8 mouse cellular contexts compared by ENCODE assay signal in genomic region chrX:107815502-107816217, GRCm38 (mm10). TPM values are rescaled to one million over a fixed set of nuclear protein-coding genes. Genes with fewer than 3 reads are reported as not detected.
DNase-seq lines count a peak whose midpoint lies in the region; ATAC-seq and TF ChIP-seq lines count a peak whose summit lies in the region.

No protein-coding gene starts in this region.

- DNase-seq in testis, postnatal 10 days (ENCODE audit: low spot score), result no peak
- peak; percentile 37 to 53 for DNase-seq in cerebellum, postnatal 36 days
- DNase-seq in gastrocnemius, postnatal 14 days, result peak; percentile 3
- DNase-seq in limb, embryonic 14.5 days (ENCODE audit: low spot score), result peak; percentile 19

- peak overlapping the region; percentile 62 for H3K4me2 ChIP-seq in intestine, postnatal 0 days (replicated peaks; ENCODE audit: low read depth)
- peak overlapping the region; percentile 57 for H3K4me2 ChIP-seq in limb, embryonic 14.5 days (replicated peaks; ENCODE audit: low read depth, low read length, severe bottlenecking)
- peak overlapping the region; percentile 52 for H3K4me2 ChIP-seq in midbrain, embryonic 16.5 days (ENCODE audit: low read length)
- peak overlapping the region; percentile 57 for H3K4me2 ChIP-seq in stomach, embryonic 16.5 days (ENCODE audit: low read depth, low read length)

- peak; percentile 39 for ATAC-seq in intestine, postnatal 0 days
- ATAC-seq in limb, embryonic 14.5 days (ENCODE audit: low FRiP score, low read depth), result peak; percentile 58
- ATAC-seq in midbrain, embryonic 16.5 days, result peak; percentile 73
- no peak; the same call in 1 of the 2 replicates for ATAC-seq in stomach, embryonic 16.5 days (ENCODE audit: insufficient read depth, low FRiP score)

- no peaks in the 10 kb centered on the region for H3K27me3 ChIP-seq in testis, adult 2 months (ENCODE audit: control insufficient read depth, insufficient read depth, low read length)
- H3K27me3 ChIP-seq in intestine, postnatal 0 days (replicated peaks; ENCODE audit: control insufficient read depth, insufficient read depth, low read length), result no peaks in the 10 kb centered on the region
- no peaks in the 10 kb centered on the region for H3K27me3 ChIP-seq in limb, embryonic 14.5 days (ENCODE audit: control insufficient read depth, insufficient read depth, low read length)
- no peaks in the 10 kb centered on the region for H3K27me3 ChIP-seq in midbrain, embryonic 16.5 days (ENCODE audit: control insufficient read depth, insufficient read depth, low read depth, low read length)
- no peaks in the 10 kb centered on the region for H3K27me3 ChIP-seq in stomach, embryonic 16.5 days (ENCODE audit: control insufficient read depth, insufficient read depth, low read length)

- peak overlapping the region; percentile 86 for H3K4me3 ChIP-seq in testis, adult 2 months (ENCODE audit: control insufficient read depth, low read depth, low read length)
- H3K4me3 ChIP-seq in intestine, postnatal 0 days (ENCODE audit: low read depth, low read length), result peak overlapping the region; percentile 62
- H3K4me3 ChIP-seq in limb, embryonic 14.5 days (replicated peaks; ENCODE audit: low read length), result peak overlapping the region; percentile 56
- H3K4me3 ChIP-seq in midbrain, embryonic 16.5 days (ENCODE audit: low read depth, low read length), result peak overlapping the region; percentile 60
- peak overlapping the region; percentile 63 for H3K4me3 ChIP-seq in stomach, embryonic 16.5 days (replicated peaks; ENCODE audit: low read length)

- TF ChIP-seq CTCF in testis, adult 2 months (IDR thresholded peaks at IDR 0.05; ENCODE audit: control insufficient read depth, insufficient read depth, insufficient replicate concordance, low read depth, low read length), result no peak
- no peak for TF ChIP-seq CTCF in intestine, postnatal 0 days (IDR thresholded peaks at IDR 0.05; ENCODE audit: low read depth)

- H3K36me3 ChIP-seq in testis, adult 2 months (ENCODE audit: control insufficient read depth, insufficient read depth, low read length), result no peaks in the 10 kb centered on the region
- no peaks in the 10 kb centered on the region for H3K36me3 ChIP-seq in intestine, postnatal 0 days (ENCODE audit: control insufficient read depth, insufficient read depth)
- no peaks in the 10 kb centered on the region for H3K36me3 ChIP-seq in limb, embryonic 14.5 days (ENCODE audit: control insufficient read depth, insufficient read depth, low read length)
- no peaks in the 10 kb centered on the region for H3K36me3 ChIP-seq in midbrain, embryonic 16.5 days (ENCODE audit: control insufficient read depth, insufficient read depth, low read length)
- H3K36me3 ChIP-seq in stomach, embryonic 16.5 days (ENCODE audit: control insufficient read depth, insufficient read depth, low read length), result no peaks in the 10 kb centered on the region

- H3K9ac ChIP-seq in intestine, postnatal 0 days (ENCODE audit: low read depth, low read length), result peak overlapping the region; percentile 71
- H3K9ac ChIP-seq in limb, embryonic 14.5 days (ENCODE audit: low read depth, low read length, severe bottlenecking), result peak overlapping the region; percentile 73
- H3K9ac ChIP-seq in midbrain, embryonic 16.5 days (ENCODE audit: low read depth, low read length), result peak overlapping the region; percentile 75
- H3K9ac ChIP-seq in stomach, embryonic 16.5 days (ENCODE audit: low read length), result peak overlapping the region; percentile 79

- no peak for TF ChIP-seq POLR2A in testis, adult 2 months (IDR thresholded peaks at IDR 0.05; ENCODE audit: control insufficient read depth, low read depth, low read length)
- no peak for TF ChIP-seq POLR2A in limb, embryonic 14.5 days (IDR thresholded peaks at IDR 0.05; ENCODE audit: borderline replicate concordance, extremely low read depth, insufficient read depth, insufficient read length)

- H3K4me1 ChIP-seq in testis, adult 2 months (ENCODE audit: control insufficient read depth, insufficient read depth, low read length), result no peaks in the 10 kb centered on the region
- no peaks in the 10 kb centered on the region for H3K4me1 ChIP-seq in intestine, postnatal 0 days (replicated peaks; ENCODE audit: control insufficient read depth, insufficient read depth, low read length)
- H3K4me1 ChIP-seq in limb, embryonic 14.5 days (ENCODE audit: control insufficient read depth, insufficient read depth, low read length), result no peaks in the 10 kb centered on the region
- H3K4me1 ChIP-seq in midbrain, embryonic 16.5 days (ENCODE audit: control insufficient read depth, insufficient read depth, low read length), result no peaks in the 10 kb centered on the region
- no peaks in the 10 kb centered on the region for H3K4me1 ChIP-seq in stomach, embryonic 16.5 days (ENCODE audit: control insufficient read depth, insufficient read depth, low read length)

- WGBS in intestine, postnatal 0 days, result 16% methylated on average over 31 of the region's 32 CpGs
- 23% methylated on average over 30 of the region's 32 CpGs for WGBS in limb, embryonic 14.5 days
- 18% methylated on average over 32 of the region's 32 CpGs for WGBS in midbrain, embryonic 16.5 days
- WGBS in stomach, embryonic 16.5 days, result 27% methylated on average over 32 of the region's 32 CpGs

- no peaks in the 10 kb centered on the region for H3K9me3 ChIP-seq in intestine, postnatal 0 days (ENCODE audit: control insufficient read depth)
- H3K9me3 ChIP-seq in limb, embryonic 14.5 days (ENCODE audit: control insufficient read depth, low read length), result no peaks in the 10 kb centered on the region
- H3K9me3 ChIP-seq in midbrain, embryonic 16.5 days (replicated peaks; ENCODE audit: control insufficient read depth, low read length, poor library complexity, severe bottlenecking), result no peaks in the 10 kb centered on the region
- no peaks in the 10 kb centered on the region for H3K9me3 ChIP-seq in stomach, embryonic 16.5 days (replicated peaks; ENCODE audit: control insufficient read depth, low read length)

- H3K27ac ChIP-seq in testis, adult 2 months (ENCODE audit: control insufficient read depth, insufficient read depth, low read depth, low read length), result peak overlapping the region; percentile 91
- peak overlapping the region; percentile 76 for H3K27ac ChIP-seq in intestine, postnatal 0 days (ENCODE audit: low read depth, low read length)
- no peak overlapping the region for H3K27ac ChIP-seq in limb, embryonic 14.5 days (replicated peaks; ENCODE audit: low read depth, low read length)
- peak overlapping the region; percentile 63 for H3K27ac ChIP-seq in midbrain, embryonic 16.5 days (ENCODE audit: low read length)
- H3K27ac ChIP-seq in stomach, embryonic 16.5 days (ENCODE audit: low read length), result peak overlapping the region; percentile 27

- intact Hi-C loops in gastrocnemius, postnatal 14 days (cut with DNase I; ENCODE audit: low total_unique reads), result no loop called here

RNA-seq across cellular contexts. Expression of gene 2610002M06Rik, which starts 0.5 kb away (rescaled TPM):
- polyA plus RNA-seq in testis, adult 2 months (2012; rRNA removed), result 0.95 and 1.2 TPM in 2 replicates
- 1 to 10 TPM; 3.1 to 3.9 TPM for total RNA-seq in gastrocnemius, postnatal 14 days (2021)
- 12.2 and 13.6 TPM in 2 replicates for polyA plus RNA-seq in intestine, postnatal 0 days (2015; fragmentation: Nextera tagmentation; extraction: Ambion mirVana)
- polyA plus RNA-seq in limb, embryonic 14.5 days (2012; rRNA removed), result 7.6 and 8.0 TPM in 2 replicates
- 9.7 and 12.6 TPM in 2 replicates for polyA plus RNA-seq in limb, embryonic 14.5 days (2014; fragmentation: Nextera tagmentation; extraction: Ambion mirVana)
- 23.0 and 23.5 TPM in 2 replicates for polyA plus RNA-seq in midbrain, embryonic 16.5 days (2015; fragmentation: Nextera tagmentation; extraction: Ambion mirVana)
- polyA plus RNA-seq in stomach, embryonic 16.5 days (2015; fragmentation: Nextera tagmentation; extraction: Ambion mirVana), result 12.2 and 14.7 TPM in 2 replicates

RNA-seq across cellular contexts. Expression of gene Tent5d, which starts 23.3 kb away (rescaled TPM):
- 3.4 and 4.8 TPM in 2 replicates for polyA plus RNA-seq in testis, adult 2 months (2012; rRNA removed)
- total RNA-seq in gastrocnemius, postnatal 14 days (2021), result not detected
- polyA plus RNA-seq in intestine, postnatal 0 days (2015; fragmentation: Nextera tagmentation; extraction: Ambion mirVana), result not detected in 2 replicates
- polyA plus RNA-seq in limb, embryonic 14.5 days (2012; rRNA removed), result 0.01 TPM in 1 of 2 replicates, not detected in the other
- polyA plus RNA-seq in limb, embryonic 14.5 days (2014; fragmentation: Nextera tagmentation; extraction: Ambion mirVana), result not detected in 2 replicates
- polyA plus RNA-seq in midbrain, embryonic 16.5 days (2015; fragmentation: Nextera tagmentation; extraction: Ambion mirVana), result not detected in 2 replicates
- not detected in 2 replicates for polyA plus RNA-seq in stomach, embryonic 16.5 days (2015; fragmentation: Nextera tagmentation; extraction: Ambion mirVana)
